Comparison of ENCODE assay signal across 15 mouse cellular contexts in the genomic region with DNA sequence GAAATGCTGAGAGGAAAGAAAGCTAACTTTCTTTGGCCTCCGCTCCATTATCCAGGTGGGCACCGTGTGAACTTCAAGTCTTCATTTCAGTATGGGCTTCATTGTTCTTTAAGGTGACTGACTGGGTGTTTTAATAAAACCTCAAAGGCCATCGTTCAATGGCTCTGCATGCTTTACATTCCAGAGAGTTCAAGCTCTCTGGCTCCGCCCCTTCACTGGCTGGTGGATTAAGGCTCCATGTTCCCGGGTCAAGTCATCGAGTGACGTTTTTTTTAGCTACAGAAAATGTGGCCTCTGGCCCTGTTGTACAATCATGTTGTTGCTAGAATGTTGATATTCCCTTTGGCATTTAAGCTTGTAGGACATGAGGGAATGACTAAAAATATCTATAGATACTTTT. TPM values are rescaled to one million over a fixed set of nuclear protein-coding genes. Genes with fewer than 3 reads are reported as not detected.
DNase-seq lines count a peak whose midpoint lies in the region; ATAC-seq and TF ChIP-seq lines count a peak whose summit lies in the region.
"Had no signal": no experiment of that assay in that cellular context is flagged by ENCODE, and none has a peak within 500 bp of the region (broad histone marks: within the 10 kb centered on the region; RNA-seq: fewer than 3 reads in every experiment).

No protein-coding gene starts in this region.

- peak; percentile 54 for DNase-seq in kidney, adult 18-20 months
- peak; percentile 32 for DNase-seq in adipocyte (ENCODE audit: low spot score)
- peak; percentile 27 for DNase-seq in lung, postnatal 25 days (ENCODE audit: low spot score)
- DNase-seq in T-cell, adult 2 months (ENCODE audit: low spot score), result no peak
- DNase-seq in cerebellum, adult 2 months, result no peak
- DNase-seq: adrenal gland, postnatal 25 days; cerebellum, adult 9-10 months; gastrocnemius, postnatal 25 days had no signal

- H3K4me2 ChIP-seq in kidney, embryonic 14.5 days (replicated peaks; ENCODE audit: low read depth, low read length), result no peak overlapping the region
- no peak overlapping the region for H3K4me2 ChIP-seq in kidney, embryonic 16.5 days (replicated peaks; ENCODE audit: low read depth, low read length)
- H3K4me2 ChIP-seq: hindbrain, embryonic 12.5 days; limb, embryonic 15.5 days; neural tube, embryonic 12.5 days had no signal

- H3K36me3 ChIP-seq in kidney, embryonic 14.5 days (ENCODE audit: control insufficient read depth, insufficient read depth, low read length), result peaks cover 10% of the 10 kb centered on the region; the same call in 1 of the 2 replicates
- H3K36me3 ChIP-seq in kidney, embryonic 16.5 days (ENCODE audit: insufficient read depth, low read length), result peaks cover 27% of the 10 kb centered on the region
- H3K36me3 ChIP-seq: hindbrain, embryonic 12.5 days; neural tube, embryonic 12.5 days had no signal

- no peak for TF ChIP-seq POLR2A in cerebellum, adult 2 months (IDR thresholded peaks at IDR 0.05; ENCODE audit: borderline replicate concordance, insufficient read depth, low read length)

- H3K27me3 ChIP-seq in kidney, embryonic 14.5 days (ENCODE audit: control insufficient read depth, insufficient read depth, low read length), result no peaks in the 10 kb centered on the region
- no peaks in the 10 kb centered on the region for H3K27me3 ChIP-seq in kidney, embryonic 16.5 days (ENCODE audit: insufficient read depth, low read length)
- no peaks in the 10 kb centered on the region for H3K27me3 ChIP-seq in cerebellum, adult 2 months (ENCODE audit: control insufficient read depth, insufficient read depth, low read length)
- H3K27me3 ChIP-seq: hindbrain, embryonic 12.5 days; neural tube, embryonic 12.5 days had no signal

- no peak overlapping the region for H3K27ac ChIP-seq in kidney, embryonic 14.5 days (ENCODE audit: low read depth, low read length)
- H3K27ac ChIP-seq in kidney, embryonic 16.5 days (ENCODE audit: low read length), result no peak overlapping the region; the same call in 1 of the 2 replicates
- no peak overlapping the region for H3K27ac ChIP-seq in cerebellum, adult 2 months (ENCODE audit: insufficient read depth, low read length)
- H3K27ac ChIP-seq: hindbrain, embryonic 12.5 days; neural tube, embryonic 12.5 days had no signal

- H3K4me3 ChIP-seq in kidney, embryonic 14.5 days (ENCODE audit: low read length), result no peak overlapping the region
- no peak overlapping the region for H3K4me3 ChIP-seq in kidney, embryonic 16.5 days (ENCODE audit: low read length)
- H3K4me3 ChIP-seq in cerebellum, adult 2 months (replicated peaks; ENCODE audit: insufficient read depth, low read depth, low read length), result no peak overlapping the region
- H3K4me3 ChIP-seq: erythroblast, embryonic 14.5 days; hindbrain, embryonic 12.5 days; limb, embryonic 15.5 days; neural tube, embryonic 12.5 days had no signal

- no peak for ATAC-seq in kidney, embryonic 14.5 days (ENCODE audit: low FRiP score, low TSS enrichment)
- ATAC-seq in kidney, embryonic 16.5 days (ENCODE audit: low FRiP score, low TSS enrichment), result peak; percentile 42; the same call in 1 of the 2 replicates
- no peak for ATAC-seq in monocyte, adult 5-6 weeks (replicated peaks; ENCODE audit: insufficient number of reproducible peaks, low FRiP score, low TSS enrichment, poor library complexity, severe bottlenecking)

- WGBS in kidney, embryonic 14.5 days, result 57% methylated on average over 7 of the region's 7 CpGs
- WGBS in kidney, embryonic 16.5 days, result 56% methylated on average over 7 of the region's 7 CpGs
- 56% methylated on average over 7 of the region's 7 CpGs for WGBS in cerebellum, adult 2 months

- no peaks in the 10 kb centered on the region for H3K9me3 ChIP-seq in kidney, embryonic 14.5 days (ENCODE audit: control insufficient read depth, low read length)
- no peaks in the 10 kb centered on the region for H3K9me3 ChIP-seq in kidney, embryonic 16.5 days (ENCODE audit: low read length)
- H3K9me3 ChIP-seq: hindbrain, embryonic 12.5 days; limb, embryonic 15.5 days; neural tube, embryonic 12.5 days had no signal

- no peaks in the 10 kb centered on the region for H3K4me1 ChIP-seq in kidney, embryonic 14.5 days (ENCODE audit: control insufficient read depth, insufficient read depth, low read length)
- H3K4me1 ChIP-seq in kidney, embryonic 16.5 days (ENCODE audit: insufficient read depth, low read length), result no peaks in the 10 kb centered on the region
- no peaks in the 10 kb centered on the region for H3K4me1 ChIP-seq in cerebellum, adult 2 months (ENCODE audit: control insufficient read depth, insufficient read depth, low read length)
- H3K4me1 ChIP-seq: hindbrain, embryonic 12.5 days; neural tube, embryonic 12.5 days had no signal

- H3K9ac ChIP-seq in kidney, embryonic 14.5 days (ENCODE audit: low read depth, low read length), result no peak overlapping the region
- no peak overlapping the region for H3K9ac ChIP-seq in kidney, embryonic 16.5 days (replicated peaks; ENCODE audit: low read length)
- H3K9ac ChIP-seq: hindbrain, embryonic 12.5 days; limb, embryonic 15.5 days; neural tube, embryonic 12.5 days had no signal

- TF ChIP-seq CTCF in cerebellum, adult 2 months (IDR thresholded peaks at IDR 0.05; ENCODE audit: borderline replicate concordance, insufficient read depth, low read depth, low read length), result no peak

RNA-seq across cellular contexts. Expression of gene Slc15a1, which starts 42.7 kb away (rescaled TPM):
- polyA plus RNA-seq in kidney, embryonic 14.5 days (2014; fragmentation: Nextera tagmentation; extraction: Ambion mirVana), result 0.15 and 0.20 TPM in 2 replicates
- polyA plus RNA-seq in kidney, embryonic 16.5 days (2015; fragmentation: Nextera tagmentation; extraction: Ambion mirVana), result 0.49 and 0.76 TPM in 2 replicates
- not detected in 3 replicates for total RNA-seq in monocyte, adult 5-6 weeks (2017)
- polyA plus RNA-seq in cerebellum, adult 2 months (2012; rRNA removed), result 0.03 TPM in 1 of 2 replicates, not detected in the other
- total RNA-seq: adrenal gland, postnatal 25 days; gastrocnemius, postnatal 25 days had no signal
- polyA plus RNA-seq: neural tube, embryonic 12.5 days had no signal

Comparison
In these comparisons a context has a peak if more than half of its experiments do, and no peak if none do; other contexts are left out.
1. DNase-seq: peak in kidney, adult 18-20 months (single experiment), adipocyte (single experiment) and lung, postnatal 25 days (single experiment); none in T-cell, adult 2 months (single experiment) and cerebellum, adult 2 months (0 of 2).